Mouse (Mus musculus) inflammation-experienced regulatory T-cells (primary cell): ENCODE measurements around the gene Pgm2l1. TPM values are rescaled to one million over a fixed set of nuclear protein-coding genes. Genes with fewer than 3 reads are reported as not detected.

Experiments used
- polyA plus RNA-seq, 2 experiments: library from polyadenylated mRNA; unstranded; fragments of 100-300 nt; shearing (Covaris generic); gene quantifications; one replicate each; pipeline ENCODE4 v1.2.1; 2017

The Pgm2l1 gene
- 1 to 10 TPM; 4.7 to 6.5 TPM for polyA plus RNA-seq

DNA sequence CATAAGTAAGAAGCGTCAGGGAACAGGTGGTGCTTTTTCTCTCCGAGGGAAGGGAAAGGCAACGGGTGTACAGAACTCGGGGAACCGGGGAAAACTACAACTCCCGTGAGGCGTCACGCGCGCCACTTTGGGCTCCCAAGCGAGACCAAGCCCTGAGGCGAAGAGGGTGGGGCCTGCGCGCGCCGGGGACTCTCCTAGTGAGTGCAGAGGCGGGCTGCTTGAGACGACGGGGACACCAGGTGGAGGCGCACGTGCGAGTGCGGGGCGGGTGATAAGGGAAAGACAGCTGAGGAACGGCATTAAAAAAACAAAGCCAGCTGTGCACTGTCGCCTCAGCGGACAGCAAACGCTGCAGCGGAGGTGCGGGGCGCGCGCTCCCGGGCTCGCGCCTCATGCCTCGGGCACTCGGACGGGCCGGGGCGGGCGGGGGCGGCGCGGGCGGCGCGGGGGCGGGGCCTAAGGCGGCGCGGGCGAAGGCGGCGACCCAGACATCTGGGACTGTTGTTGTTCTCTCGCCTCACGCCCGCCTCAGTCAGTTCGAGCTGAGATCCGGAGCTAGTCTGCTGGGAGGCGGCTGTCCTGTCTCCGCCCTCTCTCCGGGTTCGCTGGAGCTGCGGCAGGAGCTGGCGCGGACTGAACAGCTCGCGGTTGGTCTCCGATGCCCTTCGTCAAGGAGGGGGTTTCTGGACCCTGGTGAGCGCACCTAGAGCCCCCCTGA lies at the start of gene Pgm2l1:
Gene Pgm2l1, plus strand, starts transcription at position 237 of the 718 bp plus-strand sequence.

DNA sequence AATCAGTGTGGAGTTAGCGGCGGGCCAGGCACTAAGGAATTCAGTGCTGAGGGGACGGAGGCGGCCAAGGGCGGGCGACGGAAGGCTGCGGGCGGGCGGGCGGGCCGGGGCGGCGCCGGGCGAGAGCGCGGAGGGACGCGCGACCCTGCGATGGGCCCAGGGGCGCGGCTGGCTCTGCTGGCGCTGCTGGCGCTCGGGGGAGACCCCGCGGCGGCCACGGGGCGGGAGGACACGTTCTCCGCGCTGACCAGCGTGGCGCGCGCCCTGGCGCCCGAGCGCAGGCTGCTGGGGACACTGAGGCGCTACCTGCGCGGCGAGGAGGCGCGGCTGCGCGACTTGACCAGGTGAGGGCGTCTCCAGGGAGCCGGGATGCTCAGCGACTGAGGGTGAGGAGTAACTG lies 58.2 kb downstream of the Pgm2l1 start, which contains the start of gene P4ha3:
Gene P4ha3, plus strand, starts transcription at position 138 of the 400 bp plus-strand sequence.

Other genes with a start within 250 kb of the Pgm2l1 start
- 10 to 100 TPM; 12.0 to 12.9 TPM for gene Rnf169, start 246.9 kb upstream of the Pgm2l1 start, polyA plus RNA-seq
- gene Chrdl2, start 221.2 kb upstream of the Pgm2l1 start, polyA plus RNA-seq, result 1 to 10 TPM in 1 of 2 experiments, under 1 TPM in 1; 0.07 to 1.3 TPM
- gene Pold3, start 105.8 kb upstream of the Pgm2l1 start, polyA plus RNA-seq, result 10 to 100 TPM; 44.0 to 46.6 TPM
- gene Lipt2, start 68.1 kb upstream of the Pgm2l1 start, polyA plus RNA-seq, result 1 to 10 TPM; 1.9 to 2.2 TPM
- under 1 TPM in 1 of 2 experiments, not detected in 1; 0.53 TPM for gene Kcne3, start 50.9 kb upstream of the Pgm2l1 start, polyA plus RNA-seq
- gene P4ha3, start 58.1 kb downstream of the Pgm2l1 start, polyA plus RNA-seq, result 1 to 10 TPM in 1 of 2 experiments, under 1 TPM in 1; 0.30 to 1.4 TPM
- 10 to 100 TPM; 36.7 to 42.0 TPM for gene C2cd3, start 144.8 kb downstream of the Pgm2l1 start, polyA plus RNA-seq
- 10 to 100 TPM; 30.5 to 36.5 TPM for gene Ppme1, start 144.9 kb downstream of the Pgm2l1 start, polyA plus RNA-seq
- gene Ucp3, start 245.6 kb downstream of the Pgm2l1 start, polyA plus RNA-seq, result 1 to 10 TPM in 1 of 2 experiments, under 1 TPM in 1; 0.72 to 1.4 TPM